ENCODE assay signal across 26 mouse cellular contexts in genomic region chr15:70276838-70277237, GRCm38 (mm10).
"Had no signal": no experiment of that assay in that cellular context is flagged by ENCODE, and none has a peak within 500 bp of the region (broad histone marks: within the 10 kb centered on the region; RNA-seq: fewer than 3 reads in every experiment).

No protein-coding gene starts in this region.

- H3K36me3 ChIP-seq: heart, embryonic 10.5 days; heart, embryonic 12.5 days; hindbrain, embryonic 10.5 days; kidney, embryonic 15.5 days; limb, embryonic 13.5 days; limb, embryonic 15.5 days; liver, embryonic 12.5 days had no signal

- H3K27ac ChIP-seq: gastrocnemius, adult 2 months; heart, embryonic 10.5 days; hindbrain, embryonic 10.5 days; hindbrain, embryonic 14.5 days; kidney, embryonic 15.5 days; kidney, postnatal 0 days; limb, embryonic 13.5 days; limb, embryonic 15.5 days; liver, embryonic 12.5 days; liver, embryonic 14.5 days had no signal

- H3K4me2 ChIP-seq: heart, embryonic 12.5 days; hindbrain, embryonic 14.5 days; kidney, embryonic 15.5 days; limb, embryonic 13.5 days; limb, embryonic 15.5 days; liver, embryonic 12.5 days had no signal

- H3K9ac ChIP-seq: heart, embryonic 12.5 days; hindbrain, embryonic 14.5 days; kidney, embryonic 15.5 days; limb, embryonic 13.5 days; limb, embryonic 15.5 days; liver, embryonic 12.5 days; liver, embryonic 14.5 days had no signal

- H3K27me3 ChIP-seq: heart, embryonic 12.5 days; kidney, embryonic 15.5 days; limb, embryonic 13.5 days; limb, embryonic 15.5 days; liver, embryonic 12.5 days had no signal

- DNase-seq: gastrocnemius, adult 2 months; gastrocnemius, postnatal 10 days; gastrocnemius, postnatal 25 days; heart, adult 18-20 months; heart, postnatal 10 days; heart, postnatal 4 days; kidney, adult 11 months; kidney, adult 2 months; kidney, adult 9 months; kidney, postnatal 14 days; kidney, postnatal 36 days; layer of hippocampus, adult 9-11 months; layer of hippocampus, postnatal 36 days; left cerebral cortex, postnatal 4 days had no signal

- H3K4me1 ChIP-seq: heart, embryonic 10.5 days; heart, embryonic 12.5 days; hindbrain, embryonic 10.5 days; kidney, embryonic 15.5 days; limb, embryonic 13.5 days; limb, embryonic 15.5 days; liver, embryonic 12.5 days had no signal

- ATAC-seq: hindbrain, embryonic 16.5 days; inflammation-experienced regulatory T-cells, adult 6 months; liver, embryonic 12.5 days had no signal

- H3K4me3 ChIP-seq: gastrocnemius, adult 2 months; heart, embryonic 10.5 days; heart, embryonic 12.5 days; hindbrain, embryonic 10.5 days; kidney, embryonic 15.5 days; limb, embryonic 13.5 days; limb, embryonic 15.5 days; liver, embryonic 12.5 days had no signal

- H3K9me3 ChIP-seq: heart, embryonic 10.5 days; heart, embryonic 12.5 days; hindbrain, embryonic 10.5 days; kidney, embryonic 15.5 days; limb, embryonic 13.5 days; limb, embryonic 15.5 days; liver, embryonic 12.5 days had no signal
